Mouse (Mus musculus): ENCODE measurements around the gene Trappc4.

DNA sequence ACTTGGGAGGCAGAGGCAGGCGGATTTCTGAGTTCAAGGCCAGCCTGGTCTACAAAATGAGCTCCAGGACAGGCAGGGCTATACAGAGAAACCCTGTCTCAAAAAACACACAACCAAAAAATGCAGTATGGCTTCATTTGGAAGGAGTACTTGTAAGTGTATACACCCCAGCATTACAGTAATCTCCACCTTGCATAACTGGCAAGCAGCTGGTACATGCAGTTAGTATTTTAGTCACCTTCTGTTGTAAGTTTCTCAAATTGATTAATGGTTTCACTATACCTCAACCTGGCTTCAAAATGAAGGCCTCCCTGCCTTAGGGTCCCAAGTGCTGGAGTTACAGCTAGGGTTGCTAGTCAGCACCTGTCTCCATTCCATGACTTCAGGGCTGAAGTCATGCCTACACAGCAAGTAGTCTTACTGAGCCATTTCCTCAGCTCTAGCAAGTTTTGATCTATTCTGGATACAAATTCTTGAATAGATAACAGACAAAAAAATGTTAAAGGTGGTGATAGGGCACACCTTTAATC, 4.3 kb upstream of the Trappc4 start:
- TF ChIP-seq EP300 (IDR thresholded peaks at IDR 0.05; ENCODE audit: low read depth) (no peak), CTCF (IDR thresholded peaks at IDR 0.05; ENCODE audit: low read depth) (no peak)

Measured in liver, embryonic 14.5 days (tissue).